Mouse (Mus musculus) forebrain, embryonic 12.5 days (tissue): ENCODE results near the gene Apon. TPM values are rescaled to one million over a fixed set of nuclear protein-coding genes. Genes with fewer than 3 reads are reported as not detected.

Experiments
- polyA plus RNA-seq: library from polyadenylated mRNA; unstranded; fragments of >200 nt; fragmentation: Nextera tagmentation; extraction: Ambion mirVana; gene quantifications from 2 replicates; pipeline ENCODE4 v1.2.1, GENCODE M21; 2016

Apon gene
- polyA plus RNA-seq, 1 experiment from 2014 or later, result 0.54 TPM

Other genes starting within 250 kb of the Apon start
- not detected in 2 replicates for gene Hsd17b6, start 246.5 kb upstream of the Apon start, polyA plus RNA-seq
- 100 and 102 TPM in 2 replicates for gene Prim1, start 238.9 kb upstream of the Apon start, polyA plus RNA-seq
- 758 and 799 TPM in 2 replicates for gene Naca, start 218.5 kb upstream of the Apon start, polyA plus RNA-seq
- 611 and 642 TPM in 2 replicates for gene Ptges3, start 195.1 kb upstream of the Apon start, polyA plus RNA-seq
- 2,091 and 2,135 TPM in 2 replicates for gene Atp5b, start 170.8 kb upstream of the Apon start, polyA plus RNA-seq
- gene Baz2a, start 162.5 kb upstream of the Apon start, polyA plus RNA-seq, result 14.0 and 14.6 TPM in 2 replicates
- 19.2 and 20.3 TPM in 2 replicates for gene Rbms2, start 73.8 kb upstream of the Apon start, polyA plus RNA-seq
- 0.94 and 1.3 TPM in 2 replicates for gene Gls2, start 59.6 kb upstream of the Apon start, polyA plus RNA-seq
- 21.1 and 21.8 TPM in 2 replicates for gene Spryd4, start 42.3 kb upstream of the Apon start, polyA plus RNA-seq
- gene Mip, start 28.3 kb upstream of the Apon start, polyA plus RNA-seq, result 0.18 and 0.42 TPM in 2 replicates
- 74.7 and 77.3 TPM in 2 replicates for gene Timeless, start 22.0 kb upstream of the Apon start, polyA plus RNA-seq
- not detected in 2 replicates for gene Apof, start 14.6 kb downstream of the Apon start, polyA plus RNA-seq
- 18.5 and 18.7 TPM in 2 replicates for gene Stat2, start 16.5 kb downstream of the Apon start, polyA plus RNA-seq
- gene Il23a, start 44.7 kb downstream of the Apon start, polyA plus RNA-seq, result not detected in 2 replicates
- gene Pan2, start 49.2 kb downstream of the Apon start, polyA plus RNA-seq, result 40.2 and 42.2 TPM in 2 replicates
- gene Cnpy2, start 68.4 kb downstream of the Apon start, polyA plus RNA-seq, result 200 and 212 TPM in 2 replicates
- gene Cs, start 83.6 kb downstream of the Apon start, polyA plus RNA-seq, result 221 and 235 TPM in 2 replicates
- 24.2 and 25.5 TPM in 2 replicates for gene Coq10a, start 114.9 kb downstream of the Apon start, polyA plus RNA-seq
- gene Ankrd52, start 123.0 kb downstream of the Apon start, polyA plus RNA-seq, result 11.3 and 13.9 TPM in 2 replicates
- gene Slc39a5, start 147.1 kb downstream of the Apon start, polyA plus RNA-seq, result not detected in 2 replicates
- 141 and 155 TPM in 2 replicates for gene Nabp2, start 157.4 kb downstream of the Apon start, polyA plus RNA-seq
- 61.9 and 62.0 TPM in 2 replicates for gene Rnf41, start 157.6 kb downstream of the Apon start, polyA plus RNA-seq
- gene Smarcc2, start 205.2 kb downstream of the Apon start, polyA plus RNA-seq, result 189 and 210 TPM in 2 replicates
- gene Myl6, start 240.0 kb downstream of the Apon start, polyA plus RNA-seq, result 660 and 684 TPM in 2 replicates
- gene Myl6b, start 244.6 kb downstream of the Apon start, polyA plus RNA-seq, result 2.4 and 2.7 TPM in 2 replicates